Mouse (Mus musculus) myocyte (in vitro differentiated cells): ENCODE results near the gene Igsf23.
A peak's percentile ranks its signal among the peaks of the same experiment; 100 is the strongest.

Source experiments
- CEBPB ChIP-seq: IDR thresholded peaks from 2 replicates; pipeline ENCODE4 v1.6.1; 2011; ENCODE audit warnings: mild to moderate bottlenecking, moderate library complexity; ENCODE audit not compliant: poor library complexity, insufficient read depth, severe bottlenecking
- MAX ChIP-seq: IDR thresholded peaks from one replicate; pipeline ENCODE4 v1.6.1; 2011; ENCODE audit warnings: low read depth, mild to moderate bottlenecking, control low read depth
- POLR2A ChIP-seq: IDR thresholded peaks from one replicate; pipeline ENCODE4 v1.6.1; 2011; ENCODE audit warnings: low read depth, mild to moderate bottlenecking, control low read depth, moderate library complexity; ENCODE audit not compliant: insufficient read length
- TCF12 ChIP-seq: IDR thresholded peaks from one replicate; pipeline ENCODE4 v1.6.1; 2011; ENCODE audit warnings: mild to moderate bottlenecking, control low read depth; ENCODE audit not compliant: poor library complexity, insufficient read depth, severe bottlenecking
- USF1 ChIP-seq: IDR thresholded peaks from one replicate; pipeline ENCODE4 v1.6.1; 2011; ENCODE audit warnings: low read depth, mild to moderate bottlenecking, control low read depth, moderate library complexity

DNA sequence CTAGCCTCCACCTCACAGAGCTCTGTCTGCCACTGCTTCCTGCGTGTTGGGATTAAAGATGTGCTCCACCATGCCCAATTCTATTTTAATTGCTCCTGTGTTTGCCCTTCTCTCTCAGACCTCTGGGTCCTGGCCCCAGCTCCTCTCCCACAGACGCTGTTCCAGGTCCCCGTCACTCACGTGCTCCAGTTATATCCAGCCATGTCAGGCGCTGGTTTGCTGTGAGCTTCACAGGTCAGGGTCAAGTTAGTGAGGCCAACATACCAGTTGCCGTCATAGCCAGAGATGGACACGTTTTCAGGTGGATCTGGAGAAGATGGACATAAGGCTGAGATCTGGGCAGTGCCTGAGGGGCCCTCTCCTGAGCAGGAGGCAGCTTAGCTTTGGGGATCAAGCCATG lies 36.0 kb downstream of the Igsf23 start:
- TF ChIP-seq POLR2A: peak; percentile 18
- no peak for TF ChIP-seq CEBPB
- TF ChIP-seq MAX: no peak
- no peak for TF ChIP-seq USF1
- TF ChIP-seq TCF12: no peak
